Mouse (Mus musculus) large intestine, adult 2 months (tissue): ENCODE data around the gene Gm20388. TPM values are rescaled to one million over a fixed set of nuclear protein-coding genes. Genes with fewer than 3 reads are reported as not detected.
A peak's percentile ranks its signal among the peaks of the same experiment; 100 is the strongest.

Source experiments
- DNase-seq: peaks from one replicate; pipeline ENCODE4 v3.0.0-alpha.2; 2012; ENCODE audit warnings: low read depth, low spot score
- WGBS: fragments of 180-500 bp; shearing (Covaris S2); methylation state at CpG from one replicate; pipeline ENCODE4 v1.1.7; 2018; 5-methylcytosine and 5-hydroxymethylcytosine counted together
- polyA plus RNA-seq: library from polyadenylated mRNA; depleted of rRNA; stranded (reverse); fragments of >200 nt; gene quantifications from 2 replicates; pipeline ENCODE4 v1.2.3, GENCODE M21; 2012

The Gm20388 gene
- polyA plus RNA-seq, 1 experiment: 31.5 TPM

DNA sequence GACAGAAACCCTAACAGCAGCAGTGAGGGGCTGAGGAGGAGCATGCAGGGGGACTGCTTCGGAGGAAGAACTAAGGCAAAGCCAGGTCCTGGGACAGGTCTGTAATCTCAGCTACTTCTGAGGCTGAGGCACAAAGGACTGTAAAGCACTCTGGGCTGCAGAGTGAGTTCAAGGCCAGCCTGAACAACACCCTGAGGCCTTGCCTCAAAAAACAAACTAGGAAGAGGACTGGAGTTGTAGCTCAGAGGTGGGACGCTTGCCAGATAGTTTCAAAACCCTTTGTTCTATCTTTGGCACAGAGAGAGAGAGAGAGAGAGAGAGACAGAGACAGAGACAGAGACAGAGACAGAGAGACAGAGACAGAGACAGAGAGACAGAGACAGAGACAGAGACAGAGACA is 1942.9 kb downstream of the Gm20388 start:
- WGBS: 55% methylated on average over 2 of the region's 2 CpGs
- no peak for DNase-seq

DNA sequence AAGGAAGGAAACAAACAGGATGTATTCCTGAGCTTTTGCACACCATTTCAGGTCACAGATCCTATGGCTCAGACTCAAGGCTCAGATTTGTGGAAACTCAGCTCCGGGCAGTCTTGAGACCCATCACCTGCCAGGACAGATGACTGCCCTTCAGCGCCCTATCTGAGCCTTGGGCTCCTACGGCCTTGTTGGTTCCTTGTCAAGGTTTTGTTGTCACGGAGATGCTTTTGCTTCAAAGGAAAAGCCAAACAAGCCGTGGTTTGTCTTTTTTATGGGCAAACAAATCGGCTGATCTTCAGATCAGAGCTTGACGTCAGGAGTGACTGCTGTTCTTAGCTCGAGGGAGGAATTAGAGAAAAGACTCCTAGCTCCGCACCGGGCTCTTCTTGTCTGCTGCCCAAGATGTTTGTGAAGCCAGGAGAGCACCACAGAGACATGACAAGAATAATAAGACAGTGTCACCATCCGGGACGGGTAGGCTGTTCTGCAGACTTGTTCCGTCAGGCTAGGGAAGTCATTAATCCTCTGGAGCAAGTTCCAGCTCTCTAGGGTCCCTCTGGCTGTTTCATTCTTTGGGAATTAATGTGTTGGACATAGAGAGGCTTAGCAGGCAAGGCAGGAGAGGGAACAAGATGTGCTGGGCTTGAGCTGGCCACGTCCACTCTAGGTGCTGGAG is 1945.6 kb downstream of the Gm20388 start:
- 59% methylated on average over 14 of the region's 14 CpGs for WGBS
- DNase-seq: no peak

DNA sequence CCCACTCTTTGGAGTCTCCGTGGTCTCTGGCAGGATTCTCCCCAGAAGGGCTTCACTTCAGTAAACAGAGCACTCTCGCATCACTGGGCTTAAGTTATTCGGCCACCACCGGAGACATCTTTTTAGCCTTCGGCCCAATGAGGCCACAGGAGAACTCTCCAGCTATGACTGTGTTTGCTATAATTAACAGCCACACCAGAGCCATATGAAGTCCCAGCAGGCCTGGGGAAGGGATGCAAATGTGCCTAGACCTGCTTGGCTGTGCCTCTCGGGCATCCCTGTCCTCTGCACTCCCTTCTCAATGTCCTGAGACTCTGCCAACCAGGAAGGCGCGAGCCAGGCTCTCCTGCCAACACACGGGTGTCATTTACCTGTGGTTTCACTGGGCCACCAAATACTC is 1946.7 kb downstream of the Gm20388 start:
- 53% methylated on average over 9 of the region's 9 CpGs for WGBS
- DNase-seq: no peak

DNA sequence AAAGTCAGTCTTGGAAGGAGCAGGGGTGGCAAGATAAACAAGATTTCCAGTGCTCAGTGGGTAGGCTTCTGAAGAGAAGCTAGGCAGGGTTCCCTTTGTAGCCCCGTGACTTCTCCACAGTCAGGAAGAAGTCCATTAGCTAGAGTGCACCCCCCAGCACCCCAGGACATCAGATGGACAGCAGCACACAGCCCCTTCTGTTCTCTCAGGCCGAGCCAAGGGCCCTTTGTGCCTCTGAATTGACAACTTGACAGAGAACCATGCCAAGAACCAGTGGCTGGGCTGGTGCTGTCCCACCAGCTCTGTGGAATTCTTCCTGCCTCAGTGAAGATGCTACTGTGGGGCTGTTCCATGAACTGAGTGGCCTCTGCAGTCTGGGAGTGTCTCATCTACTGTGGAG is 1947.1 kb downstream of the Gm20388 start:
- DNase-seq: no peak
- WGBS: 70% methylated on average over 2 of the region's 2 CpGs

DNA sequence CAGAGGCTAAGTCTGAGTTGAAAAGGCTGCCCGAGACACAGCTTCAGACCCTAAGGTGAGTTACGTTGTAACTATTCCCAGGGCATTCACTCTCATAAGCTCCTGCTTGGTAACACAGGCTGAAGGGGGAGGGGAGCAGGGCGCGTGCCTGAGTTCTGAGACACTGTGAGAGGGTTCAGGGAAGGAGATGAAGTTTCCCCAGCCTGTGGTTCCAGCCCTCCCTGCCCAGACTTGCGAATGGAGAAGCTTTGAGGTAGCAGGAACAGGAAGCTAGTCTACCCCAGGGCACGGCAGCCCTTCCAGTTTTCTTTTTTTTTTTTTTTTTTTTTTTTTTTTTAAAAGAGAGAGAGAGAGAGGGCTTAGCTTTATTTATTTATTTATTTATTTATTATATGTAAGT is 1950.6 kb downstream of the Gm20388 start:
- WGBS: 45% methylated on average over 6 of the region's 6 CpGs
- no peak for DNase-seq

DNA sequence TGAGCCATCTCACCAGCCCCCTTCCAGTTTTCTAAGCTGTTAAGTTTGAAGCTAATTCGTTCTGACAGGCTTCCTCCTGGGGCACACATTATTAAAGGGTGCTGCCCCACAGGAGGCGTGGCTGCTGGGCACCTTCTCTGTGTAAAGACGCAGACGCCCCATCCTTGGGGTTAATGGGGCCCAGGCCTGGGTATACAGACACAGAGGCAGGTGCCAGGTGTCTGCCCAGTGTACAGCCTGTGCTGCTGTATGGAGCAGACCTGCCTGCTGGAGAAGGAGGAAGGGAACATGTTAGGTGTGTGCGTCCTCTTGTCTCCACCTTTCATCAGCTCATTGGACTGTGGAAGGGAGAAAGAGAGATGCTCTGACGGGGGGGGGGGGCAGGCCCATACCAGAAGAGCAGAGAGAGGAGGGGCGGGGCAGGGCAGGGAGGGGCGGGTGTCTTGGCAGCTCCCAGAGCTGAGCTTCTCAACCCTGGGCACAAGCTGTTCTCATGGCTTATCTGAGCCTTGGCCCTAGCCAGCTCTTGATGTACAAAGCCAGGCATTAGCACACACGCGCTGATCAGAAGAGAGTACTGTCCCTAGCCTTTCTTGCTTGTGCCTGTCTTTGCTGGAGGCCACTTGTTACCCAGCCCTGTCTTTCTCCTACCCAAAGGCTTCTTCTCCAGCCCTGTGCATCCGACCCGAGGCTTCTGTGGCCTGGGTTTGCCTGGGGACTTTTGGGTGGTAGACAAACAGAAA is 1951.3 kb downstream of the Gm20388 start:
- WGBS: 29% methylated on average over 12 of the region's 12 CpGs
- DNase-seq: no peak

DNA sequence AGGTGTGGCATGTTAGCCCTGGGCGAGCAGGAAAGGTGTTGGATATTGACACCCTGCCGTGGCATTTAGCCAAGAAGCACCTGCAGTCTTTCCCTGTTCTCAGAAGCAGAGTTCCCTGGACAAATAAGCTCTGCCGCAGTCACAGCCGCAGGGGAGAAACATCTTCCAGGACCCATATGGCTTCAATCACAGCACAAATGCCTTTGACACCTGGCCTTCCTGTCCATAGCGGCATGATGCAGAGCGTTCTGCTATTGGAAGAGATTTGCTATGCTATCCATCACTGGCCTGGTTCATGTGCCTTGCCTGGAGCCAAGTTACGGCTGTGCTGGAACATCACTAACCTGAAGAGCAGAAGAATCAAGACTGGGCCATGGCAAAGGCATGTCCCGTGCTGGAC is 1954.7 kb downstream of the Gm20388 start:
- WGBS: 36% methylated on average over 8 of the region's 8 CpGs
- peak; percentile 27 for DNase-seq

DNA sequence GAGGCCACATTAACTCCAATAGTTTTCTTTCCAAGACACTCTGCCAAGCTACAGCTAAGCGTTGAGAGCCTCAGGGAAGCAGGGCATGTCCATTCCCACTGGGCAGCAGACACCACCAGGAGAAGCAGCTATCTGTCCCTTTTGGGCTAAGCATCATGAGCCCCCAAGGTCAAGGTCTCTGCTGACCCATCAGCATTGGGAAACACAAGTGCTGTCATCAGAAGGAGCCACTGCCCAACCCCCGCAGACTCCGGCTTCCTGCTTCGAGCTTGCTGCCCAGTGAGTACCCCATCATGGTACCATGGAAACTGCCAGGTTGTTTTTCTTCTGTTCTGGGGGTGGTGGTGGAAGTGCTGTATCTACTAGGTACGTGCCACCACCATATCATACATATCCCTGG is 1957.6 kb downstream of the Gm20388 start:
- no peak for DNase-seq
- WGBS: 91% methylated on average over 5 of the region's 5 CpGs

DNA sequence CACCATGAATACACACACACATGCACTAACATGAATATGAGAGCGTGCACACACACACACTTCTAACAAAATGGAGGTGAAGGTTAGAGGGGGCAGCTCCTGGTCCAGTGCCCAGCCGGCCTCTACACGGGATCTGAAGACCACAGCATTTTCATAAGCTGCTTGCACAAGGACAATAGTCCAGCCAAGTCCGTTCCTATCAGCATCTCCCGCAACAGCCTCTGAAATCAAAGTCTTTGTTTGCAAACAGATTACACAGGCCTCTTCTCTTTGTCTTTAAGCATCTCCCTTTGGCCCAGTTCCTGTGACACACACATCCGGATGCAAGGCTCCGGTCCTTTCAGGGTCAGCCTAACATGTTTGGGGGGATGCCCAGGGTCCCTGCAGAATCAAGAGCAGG is 1958.3 kb downstream of the Gm20388 start:
- DNase-seq: no peak
- WGBS: 80% methylated on average over 7 of the region's 7 CpGs

DNA sequence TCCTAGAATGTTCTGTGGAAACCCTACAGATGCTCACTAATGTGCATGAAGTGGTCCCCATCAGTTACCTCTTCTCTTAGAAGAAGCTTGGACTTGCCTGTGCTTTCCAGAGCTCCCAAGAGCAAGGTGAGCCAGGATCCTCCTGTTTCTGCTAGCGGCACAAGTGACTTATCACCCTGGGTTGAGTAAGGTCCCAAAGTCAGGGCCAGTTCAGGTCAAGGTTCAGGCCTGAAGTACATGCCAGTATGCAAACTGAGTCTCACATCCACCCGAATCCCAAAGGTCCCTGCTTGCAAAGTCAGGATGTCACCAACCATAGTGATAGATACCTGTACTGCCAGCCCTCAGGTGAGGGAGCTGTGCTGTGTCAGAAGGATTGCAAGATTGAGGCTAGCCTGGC is 1959.5 kb downstream of the Gm20388 start:
- no peak for DNase-seq
- 90% methylated on average over 2 of the region's 2 CpGs for WGBS

DNA sequence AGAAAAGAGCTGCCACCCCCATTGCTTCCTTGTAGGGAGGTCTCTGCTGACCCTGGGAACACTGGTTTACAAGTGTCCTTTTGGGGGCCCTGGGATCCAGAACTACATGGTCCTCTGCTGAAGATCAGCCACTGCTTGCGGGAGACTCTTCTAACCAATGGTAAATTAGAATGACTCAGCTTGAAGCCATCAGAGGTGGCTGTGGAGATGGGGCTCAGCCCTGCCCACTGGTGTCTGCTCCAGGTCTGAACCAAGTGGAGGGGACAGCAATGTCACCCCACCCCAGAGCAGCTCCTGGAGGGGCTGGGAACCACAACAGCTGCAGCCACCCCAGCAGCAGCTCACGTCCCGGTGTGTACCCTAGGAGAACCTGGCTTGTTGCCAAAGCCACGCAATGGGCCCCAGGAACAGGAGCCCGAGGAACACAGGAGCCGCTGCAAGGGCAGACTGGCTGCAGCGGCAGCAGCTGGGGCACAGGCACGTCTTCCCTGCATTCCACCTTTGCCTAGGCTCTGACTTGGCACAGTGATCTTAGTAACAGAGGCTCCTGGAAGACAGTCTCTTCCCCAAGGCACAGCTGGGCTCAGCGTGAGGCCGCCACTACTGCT is 1961.3 kb downstream of the Gm20388 start:
- no peak for DNase-seq
- WGBS: 12% methylated on average over 10 of the region's 10 CpGs

DNA sequence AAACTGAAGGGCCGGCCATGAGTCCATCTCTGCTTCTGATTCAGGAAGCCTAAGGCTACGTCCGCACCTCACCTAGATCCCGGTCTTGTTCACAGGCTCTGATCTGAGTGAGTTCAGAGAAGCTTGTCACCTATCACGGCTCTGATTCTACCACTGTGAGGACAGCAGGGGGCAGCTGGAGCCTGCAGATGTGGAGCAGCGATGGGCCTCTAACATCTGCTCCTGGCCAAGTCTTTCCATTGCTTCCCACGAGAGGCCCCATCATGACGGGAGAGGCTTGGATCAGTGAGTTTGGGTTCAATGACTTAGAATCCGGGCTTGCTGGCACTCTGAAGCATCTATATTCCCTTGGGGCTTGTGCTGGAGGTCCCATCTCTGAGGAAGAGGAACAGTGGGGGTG is 1963.4 kb downstream of the Gm20388 start:
- WGBS: 42% methylated on average over 9 of the region's 9 CpGs
- no peak for DNase-seq

DNA sequence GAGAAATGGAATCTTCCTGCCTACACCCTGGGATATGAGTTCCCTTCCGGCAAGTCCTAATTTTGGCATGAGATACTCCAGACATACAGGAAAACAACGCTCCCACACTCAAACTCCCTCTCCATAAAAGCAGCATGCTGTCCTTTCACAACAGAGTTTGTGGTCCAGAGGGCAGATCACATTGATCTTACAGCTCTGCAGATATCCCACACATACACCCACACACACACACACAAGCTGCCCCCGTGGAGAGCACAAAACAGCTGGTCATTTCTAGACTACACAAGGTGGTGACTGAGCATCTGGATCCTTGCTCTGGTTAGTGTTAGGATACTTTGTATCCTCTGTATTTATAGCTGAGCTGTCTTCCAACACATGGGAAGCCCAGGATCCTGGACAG is 1964.4 kb downstream of the Gm20388 start:
- no peak for DNase-seq
- 66% methylated on average over 3 of the region's 3 CpGs for WGBS

DNA sequence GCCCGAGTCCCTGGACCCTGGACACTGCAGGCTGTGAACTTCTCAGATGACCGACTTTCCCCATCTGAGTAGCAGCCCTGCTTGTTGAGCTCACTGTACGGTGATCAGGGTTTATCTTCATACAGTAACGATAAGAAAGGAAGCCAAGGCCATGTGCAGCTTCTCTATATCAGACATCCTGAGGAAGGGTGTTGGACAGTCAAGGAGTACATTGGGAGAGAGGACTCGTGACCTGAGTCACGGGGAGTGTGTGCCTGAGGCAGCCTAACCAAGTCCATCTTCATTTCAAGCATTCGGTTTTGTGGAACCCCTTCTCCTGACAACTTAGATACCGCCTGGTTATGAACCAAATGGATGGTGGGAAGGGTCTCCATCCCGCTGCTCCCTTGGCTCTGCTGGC is 1964.9 kb downstream of the Gm20388 start:
- no peak for DNase-seq
- 79% methylated on average over 9 of the region's 9 CpGs for WGBS

DNA sequence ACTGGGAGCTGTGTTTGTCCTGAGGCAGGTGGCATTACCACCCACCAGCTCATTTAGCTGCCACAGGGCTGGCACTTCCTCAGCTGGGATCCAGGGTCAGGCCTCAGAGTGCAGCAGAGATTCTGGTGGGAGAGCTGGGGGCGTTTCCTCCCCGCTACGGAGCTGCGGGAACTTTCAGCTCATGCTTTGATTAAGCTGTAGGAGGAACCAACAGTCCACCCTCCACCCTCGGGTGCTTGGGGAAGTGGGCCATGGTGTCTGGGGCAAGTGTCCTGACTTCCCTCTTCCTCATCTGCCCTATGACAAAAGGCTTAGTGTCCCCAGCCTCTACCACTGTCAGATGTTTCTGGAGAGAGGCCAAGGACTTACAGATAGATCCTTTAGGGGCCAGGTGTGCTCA is 1966.6 kb downstream of the Gm20388 start:
- no peak for DNase-seq
- 30% methylated on average over 5 of the region's 5 CpGs for WGBS

DNA sequence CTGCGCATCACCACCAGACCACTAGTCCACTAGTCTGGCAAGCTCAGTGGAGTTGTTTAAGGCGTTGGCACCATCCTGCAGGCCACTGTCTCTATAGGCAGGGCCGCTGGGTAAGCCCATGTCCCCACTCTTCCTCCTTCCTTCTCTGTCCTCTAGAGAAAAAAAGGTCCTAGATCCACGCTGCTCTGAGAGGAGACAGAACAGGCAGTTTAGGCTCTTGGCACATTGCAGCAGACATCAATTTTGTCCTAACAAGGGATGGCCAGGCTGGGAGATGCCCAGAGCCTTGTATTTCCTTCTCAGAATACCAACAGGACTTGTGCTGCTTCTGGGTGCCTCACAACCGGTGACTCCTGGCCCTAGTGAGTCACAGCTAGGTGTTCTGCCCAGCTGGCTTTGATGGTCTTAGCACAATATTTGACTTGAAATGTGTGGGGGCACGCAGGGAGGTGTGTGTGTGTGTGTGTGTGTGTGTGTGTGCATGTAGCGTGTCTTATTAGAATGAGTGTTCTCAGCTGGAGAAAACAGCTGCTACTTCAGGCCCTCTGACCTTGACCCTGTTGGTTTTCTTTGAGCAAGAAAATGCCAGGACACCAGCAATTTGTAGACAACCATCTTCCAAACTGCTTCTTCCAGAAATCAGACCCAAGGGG is 1967.3 kb downstream of the Gm20388 start:
- WGBS: 64% methylated on average over 7 of the region's 7 CpGs
- DNase-seq: no peak

DNA sequence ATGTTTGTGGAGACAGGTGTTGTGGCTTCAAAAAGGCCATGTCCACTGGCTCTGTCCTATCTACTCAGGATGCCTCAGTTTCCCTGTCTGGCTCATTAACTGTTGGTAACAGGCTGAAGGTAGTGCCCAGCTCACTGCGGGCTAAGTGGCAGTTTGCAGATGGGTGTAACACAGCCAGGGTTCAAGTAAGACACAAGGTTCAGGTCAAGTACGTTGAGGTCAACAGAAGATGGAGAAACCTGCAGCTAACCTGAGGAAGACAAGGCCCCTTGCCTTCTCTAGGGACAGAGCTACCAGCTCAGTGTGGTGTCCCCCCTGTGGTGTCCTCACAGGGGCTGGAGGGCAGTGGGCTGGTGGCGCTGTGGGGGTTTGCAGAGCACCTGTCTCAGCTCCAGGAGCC is 1969.1 kb downstream of the Gm20388 start:
- no peak for DNase-seq
- 92% methylated on average over 3 of the region's 3 CpGs for WGBS

DNA sequence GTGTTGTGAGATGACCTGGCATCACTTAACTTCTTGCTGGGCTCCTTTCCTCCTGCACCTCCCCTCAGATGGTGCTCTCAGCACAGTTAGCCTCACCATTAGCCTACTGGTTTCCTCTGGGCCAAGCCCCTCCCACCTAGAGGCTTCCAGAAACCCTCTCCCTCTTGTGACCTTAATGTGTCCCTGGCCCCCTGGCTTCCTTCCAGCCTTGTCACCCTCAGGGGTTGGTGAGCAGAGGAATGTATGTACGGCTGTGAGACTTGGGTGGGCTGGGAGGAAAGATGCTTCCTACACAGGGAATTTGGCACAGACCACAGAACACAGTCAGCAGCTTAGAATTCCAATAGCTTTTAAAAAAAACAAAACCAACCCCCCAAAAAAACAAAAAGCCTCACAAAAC is 1970.2 kb downstream of the Gm20388 start:
- 88% methylated on average over 1 of the region's 1 CpGs for WGBS
- DNase-seq: no peak

DNA sequence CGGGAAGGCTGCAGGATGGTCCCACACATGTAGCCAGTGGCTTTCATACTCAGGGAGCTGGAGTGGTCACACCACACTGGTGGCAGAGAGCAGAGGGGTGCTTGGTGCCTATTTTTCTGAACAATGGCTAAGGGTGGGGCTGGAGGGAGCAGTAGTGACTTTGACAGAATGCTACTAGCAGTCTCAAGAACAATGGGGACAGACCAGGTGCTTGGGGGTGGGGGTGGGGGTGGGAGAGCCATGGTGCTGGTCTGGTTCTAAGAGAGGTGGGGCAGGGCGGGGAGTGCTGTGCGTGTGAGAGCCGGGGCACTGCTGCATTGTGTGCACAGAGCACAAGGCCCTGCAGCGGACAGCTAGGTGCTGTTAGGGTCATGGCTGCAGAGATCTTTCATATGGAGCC is 1971.3 kb downstream of the Gm20388 start:
- 83% methylated on average over 5 of the region's 5 CpGs for WGBS

DNA sequence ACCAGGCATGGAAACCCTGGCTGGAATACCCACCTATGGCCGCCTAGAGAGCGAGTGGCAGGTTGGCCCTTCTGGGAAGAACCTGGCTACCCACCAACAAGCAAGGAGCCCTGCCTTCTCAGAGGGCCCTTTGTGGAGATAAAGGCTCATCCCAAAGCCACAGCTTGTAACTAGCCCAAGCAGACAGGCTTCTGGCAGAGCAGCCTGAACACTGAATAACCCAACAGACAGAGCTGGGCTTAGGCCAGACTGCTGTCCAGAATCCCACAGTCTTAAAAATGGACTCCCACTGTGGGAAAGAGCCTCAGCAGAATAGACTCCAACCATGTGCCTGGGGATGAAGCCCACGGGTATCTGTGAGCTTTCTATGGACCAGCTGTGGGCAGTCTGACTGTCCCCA is 1973.5 kb downstream of the Gm20388 start:
- DNase-seq: no peak
- WGBS: 89% methylated on average over 3 of the region's 3 CpGs

More for the DNA sequence above, 1971.3 kb downstream of the Gm20388 start:
- DNase-seq: no peak

DNA sequence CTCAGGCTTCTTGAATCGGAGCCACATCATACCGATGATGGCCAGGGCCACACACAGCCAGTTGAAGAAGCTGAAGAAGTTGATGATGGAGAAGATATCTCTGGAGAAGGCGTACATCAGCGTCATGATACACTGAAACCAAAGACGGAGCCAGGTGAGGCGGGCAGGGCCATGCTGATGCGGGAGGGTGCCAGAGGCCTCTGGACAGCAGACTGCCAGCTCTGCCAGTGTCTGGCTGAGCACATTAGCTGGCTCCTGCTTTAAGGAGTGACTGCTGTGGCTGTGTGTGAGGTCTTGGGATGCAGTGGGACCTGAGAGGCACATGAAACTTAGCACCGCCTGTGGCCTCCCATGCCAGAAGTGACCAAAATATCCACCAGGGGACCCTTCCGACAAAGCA is 1974.4 kb downstream of the Gm20388 start:
- 97% methylated on average over 9 of the region's 9 CpGs for WGBS

More for the DNA sequence above, 1974.4 kb downstream of the Gm20388 start:
- DNase-seq: no peak
